Mouse (Mus musculus) olfactory bulb, adult 2 months (tissue): ENCODE measurements around the gene Alkbh6. TPM values are rescaled to one million over a fixed set of nuclear protein-coding genes. Genes with fewer than 3 reads are reported as not detected.

Source experiments
- H3K27ac ChIP-seq: fragments of 200-500 bp; 2 replicates; pipeline ENCODE4 v1.5.1; 2012; ENCODE audit warnings: low read depth, low read length; ENCODE audit not compliant: insufficient read depth
- H3K4me1 ChIP-seq: fragments of 200-500 bp; 2 replicates; pipeline ENCODE4 v1.6.1; 2012; ENCODE audit warnings: low read length; ENCODE audit not compliant: control insufficient read depth, insufficient read depth
- H3K4me3 ChIP-seq: fragments of 200-500 bp; 2 replicates; pipeline ENCODE4 v1.5.1; 2012; ENCODE audit warnings: mild to moderate bottlenecking, low read depth, low read length, moderate library complexity; ENCODE audit not compliant: insufficient read depth
- CTCF ChIP-seq: fragments of 200-500 bp; IDR thresholded peaks from 2 replicates; pipeline ENCODE4 v1.5.1; 2012; ENCODE audit warnings: low read depth, mild to moderate bottlenecking, low read length, moderate library complexity; ENCODE audit not compliant: insufficient read depth
- POLR2A ChIP-seq: fragments of 200-500 bp; IDR thresholded peaks from 2 replicates; pipeline ENCODE4 v1.6.1; 2012; ENCODE audit warnings: mild to moderate bottlenecking, low read depth, low read length, moderate library complexity; ENCODE audit not compliant: insufficient read depth
- WGBS: fragments of 180-500 bp; shearing (Covaris S2); methylation state at CpG from one replicate; pipeline ENCODE4 v1.1.7; 2018; 5-methylcytosine and 5-hydroxymethylcytosine counted together
- polyA plus RNA-seq: library from polyadenylated mRNA; stranded (reverse); fragments of >200 nt; gene quantifications from 2 replicates; pipeline ENCODE4 v1.2.4, GENCODE M21; 2012; ENCODE audit warnings: low replicate concordance; ENCODE audit not compliant: missing spikeins, insufficient read depth, insufficient read length

Gene Alkbh6
- polyA plus RNA-seq, 1 experiment: not detected

GRCm38 (mm10) chr7:30309395-30310129, 1.0 kb downstream of the Alkbh6 start:
- TF ChIP-seq CTCF (no peak), POLR2A (no peak)
- Histone ChIP-seq H3K4me1 (peaks cover 18% of the 10 kb centered on the region), H3K27ac (no peak overlapping the region), H3K4me3 (peak overlapping the region; percentile 76)
- WGBS: 62% methylated on average over 15 of the region's 15 CpGs

DNA sequence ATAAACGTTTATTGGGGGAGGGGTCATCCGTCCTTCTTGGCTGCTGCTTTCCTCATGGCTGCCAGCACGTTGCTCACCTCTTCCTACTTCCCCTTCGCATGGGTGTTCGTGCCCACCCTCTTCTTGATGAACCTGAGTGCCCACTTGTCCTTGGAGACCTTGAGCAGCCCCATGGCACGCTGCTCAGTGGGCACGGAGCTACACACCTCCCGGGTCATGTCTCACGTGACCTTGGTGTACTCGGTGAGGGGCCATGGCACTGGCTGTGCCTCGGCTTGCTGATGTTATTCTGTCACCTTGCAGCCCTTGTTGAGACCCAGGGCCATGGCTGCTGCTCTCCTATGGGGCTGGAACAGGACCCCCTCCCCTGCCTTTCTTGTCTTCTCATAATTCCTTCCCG, 1.6 kb downstream of the Alkbh6 start:
- Histone ChIP-seq H3K4me1 (peaks cover 18% of the 10 kb centered on the region), H3K27ac (no peak overlapping the region), H3K4me3 (no peak overlapping the region)
- TF ChIP-seq POLR2A: no peak
- no peak for TF ChIP-seq CTCF
- WGBS: 89% methylated on average over 12 of the region's 12 CpGs

GRCm38 (mm10) chr7:30313666-30314320, 5.3 kb downstream of the Alkbh6 start:
- Histone ChIP-seq H3K4me1 (peaks cover 12% of the 10 kb centered on the region), H3K4me3 (no peak overlapping the region), H3K27ac (no peak overlapping the region)
- 61% methylated on average over 27 of the region's 27 CpGs for WGBS
- TF ChIP-seq CTCF (no peak), POLR2A (no peak)

- TF ChIP-seq CTCF (no peak), POLR2A (no peak)
- no peak within 1 kb of the TSS for H3K27ac ChIP-seq
- H3K4me3 ChIP-seq: no peak within 1 kb of the TSS
- 32% methylated on average over 9 of the region's 9 CpGs for WGBS
- H3K4me1 ChIP-seq: peaks cover 4% of the 10 kb centered on the region
These were observed 6.2 kb downstream of the Alkbh6 start, which contains the start of gene Syne4 for GRCm38 (mm10) chr7:30314721-30315155. Syne4 (plus strand) TSS chr7:30314807.

DNA sequence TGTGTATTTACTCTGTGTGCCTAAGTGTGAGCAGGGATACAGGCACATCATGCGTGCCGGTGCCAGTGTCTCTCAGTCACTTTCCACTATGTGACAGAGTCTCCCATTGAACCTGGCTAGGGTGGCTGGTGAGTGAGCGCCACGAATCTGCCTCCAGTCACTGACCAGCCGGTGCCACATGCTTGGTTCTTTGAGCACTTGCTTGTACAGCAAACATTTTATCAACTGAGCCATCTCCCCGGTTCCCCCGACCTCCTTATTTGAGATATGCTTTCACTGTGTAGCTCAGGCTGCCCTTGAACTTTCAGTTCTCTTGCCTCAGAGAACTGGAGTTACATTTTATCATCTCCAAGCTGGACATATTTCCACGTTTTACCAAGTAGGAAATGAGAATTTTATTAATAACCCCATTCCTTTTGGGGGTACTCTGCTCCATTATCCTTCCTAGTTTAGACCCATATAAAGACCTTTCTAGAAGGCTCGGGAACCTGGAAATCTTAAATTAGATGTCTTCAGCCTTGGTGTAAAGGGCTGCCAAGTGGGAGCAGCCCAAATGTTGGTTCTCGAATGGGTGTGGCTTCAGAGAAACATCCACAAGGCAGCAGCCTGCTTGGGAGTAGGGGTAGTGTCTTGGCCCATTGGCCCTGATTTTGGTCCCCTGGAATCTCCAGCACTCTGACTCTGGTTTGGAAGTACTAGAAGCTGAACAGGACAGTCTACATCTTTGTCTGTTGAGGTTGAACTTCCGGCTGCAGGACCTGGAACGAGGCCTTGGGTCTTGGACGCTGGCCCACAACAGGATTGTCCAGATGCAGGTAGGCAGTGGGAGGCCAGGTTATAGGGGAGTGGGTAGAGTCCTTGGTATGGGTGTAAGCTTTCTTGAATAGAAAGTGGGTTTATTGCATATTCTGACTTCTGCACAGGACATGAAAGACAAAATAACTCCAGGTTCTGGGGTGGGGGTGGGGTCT, 7.3 kb downstream of the Alkbh6 start:
- 78% methylated on average over 13 of the region's 13 CpGs for WGBS
- no peak overlapping the region for H3K27ac ChIP-seq
- TF ChIP-seq POLR2A (no peak), CTCF (no peak)
- H3K4me1 ChIP-seq: no peaks in the 10 kb centered on the region
- no peak overlapping the region for H3K4me3 ChIP-seq

- no peak overlapping the region for H3K27ac ChIP-seq
- 95% methylated on average over 3 of the region's 3 CpGs for WGBS
- TF ChIP-seq CTCF: no peak
These were observed 9.6 kb downstream of the Alkbh6 start for GRCm38 (mm10) chr7:30318142-30318541.

DNA sequence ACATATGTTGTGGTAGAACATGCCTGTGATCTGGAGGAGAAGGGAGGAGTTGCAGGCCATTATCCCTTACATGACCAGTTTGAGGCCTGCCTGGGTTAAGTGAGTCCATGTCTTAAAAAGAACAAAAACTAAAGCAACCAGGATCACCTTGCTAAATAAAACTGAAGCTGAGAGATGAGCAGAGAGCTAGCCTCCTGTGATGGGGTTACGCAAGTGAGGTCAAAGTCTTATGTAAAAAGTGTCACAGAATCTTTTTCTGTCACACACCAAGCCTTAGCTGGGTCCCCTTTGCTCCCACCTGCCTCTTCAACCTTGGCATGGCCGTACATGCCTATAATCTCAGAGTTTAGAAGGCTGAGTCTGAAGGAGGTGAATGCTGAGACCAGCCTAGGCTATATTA, 12.4 kb downstream of the Alkbh6 start:
- Histone ChIP-seq H3K27ac (no peak overlapping the region), H3K4me1 (peaks cover 4% of the 10 kb centered on the region; the same call in 1 of the 2 replicates), H3K4me3 (no peak overlapping the region)
- no peak for TF ChIP-seq POLR2A
- TF ChIP-seq CTCF: no peak
- 82% methylated on average over 2 of the region's 2 CpGs for WGBS

More at GRCm38 (mm10) chr7:30318142-30318541, 9.6 kb downstream of the Alkbh6 start:
- H3K4me1 ChIP-seq: peaks cover 4% of the 10 kb centered on the region; the same call in 1 of the 2 replicates
- H3K4me3 ChIP-seq: no peak overlapping the region

DNA sequence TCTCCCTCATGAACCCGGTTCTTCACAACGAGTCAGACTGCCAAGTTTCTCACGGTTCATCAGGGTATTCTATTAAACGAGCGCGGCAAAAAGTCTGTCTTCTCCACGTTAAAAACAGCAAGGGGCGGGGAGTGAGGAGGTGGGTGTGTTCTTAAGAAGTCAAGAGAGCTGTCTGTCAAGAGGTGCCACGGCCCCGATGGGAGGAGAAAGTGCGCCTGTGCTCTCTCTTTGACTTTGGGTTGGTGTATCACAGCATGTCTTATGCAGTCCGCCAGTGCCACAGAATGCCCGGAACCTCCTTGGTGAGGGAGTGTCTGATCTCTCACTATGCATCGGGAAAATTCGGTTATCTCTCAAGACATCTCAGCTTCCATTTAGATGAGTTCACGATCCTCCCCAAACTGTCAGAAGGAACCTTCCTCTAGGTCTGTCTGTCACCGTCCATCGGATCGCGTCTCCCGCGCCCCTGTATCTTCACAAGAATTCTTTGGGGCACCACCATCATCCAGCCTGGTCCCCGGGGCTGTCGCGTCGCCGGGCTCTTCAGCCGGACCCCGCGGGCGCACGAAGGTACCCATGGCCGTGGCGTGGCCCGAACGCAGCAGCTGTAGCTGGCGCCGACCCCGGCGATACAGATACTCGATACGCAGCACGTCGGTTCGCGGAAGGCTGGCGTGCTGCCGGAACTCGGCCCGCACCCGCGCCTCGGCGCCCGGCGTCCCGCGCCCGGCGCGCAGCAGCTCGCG, 13.2 kb downstream of the Alkbh6 start, which contains the start of gene E130208F15Rik:
Gene E130208F15Rik (plus strand): TSS at position 202 of the 746 bp plus-strand sequence.
- TF ChIP-seq POLR2A: no peak
- TF ChIP-seq CTCF: no peak
- Histone ChIP-seq H3K4me3 (peak within 1 kb of the TSS; percentile 94), H3K4me1 (peaks cover 4% of the 10 kb centered on the region; the same call in 1 of the 2 replicates), H3K27ac (peak within 1 kb of the TSS; percentile 77)
- WGBS: under 1% methylated on average over 63 of the region's 63 CpGs
